Mouse (Mus musculus): ENCODE data around the gene Pdcd2l. TPM values are rescaled to one million over a fixed set of nuclear protein-coding genes. Genes with fewer than 3 reads are reported as not detected.

Gene Pdcd2l
- 30.4 and 34.6 TPM in 2 replicates for polyA plus RNA-seq (2015; fragmentation: Nextera tagmentation; extraction: Ambion mirVana)

- 2% methylated on average over 69 of the region's 70 CpGs for WGBS
- Histone ChIP-seq H3K4me2 (replicated peaks; ENCODE audit: low read depth) (peak within 1 kb of the TSS; percentile 73), H3K9me3 (ENCODE audit: control insufficient read depth, low read length) (no peaks in the 10 kb centered on the region), H3K4me3 (ENCODE audit: low read depth, low read length) (peak within 1 kb of the TSS; percentile 98), H3K27me3 (ENCODE audit: control insufficient read depth, insufficient read depth, low read length) (no peaks in the 10 kb centered on the region), H3K27ac (replicated peaks) (peak within 1 kb of the TSS; percentile 89), H3K9ac (ENCODE audit: low read length) (peak within 1 kb of the TSS; percentile 95), H3K36me3 (ENCODE audit: control insufficient read depth, insufficient read depth, low read length) (peaks cover 7% of the 10 kb centered on the region), H3K4me1 (replicated peaks; ENCODE audit: control insufficient read depth, insufficient read depth) (no peaks in the 10 kb centered on the region)
- ATAC-seq (ENCODE audit: low FRiP score, low TSS enrichment) (peak; percentile 86), DNase-seq (ENCODE audit: low spot score) (peak; percentile 89)
- TF ChIP-seq CTCF (IDR thresholded peaks at IDR 0.05; ENCODE audit: low read depth) (peak; percentile 16; the same call in 1 of the 2 replicates), EP300 (optimal IDR thresholded peaks at IDR 0.05) (no peak)
These were observed at the start of gene Pdcd2l for GRCm38 (mm10) chr7:34196132-34197128. TSS of gene Pdcd2l (minus strand) at chr7:34196661.

GRCm38 (mm10) chr7:34242176-34242575 lies 45.7 kb upstream of the Pdcd2l start:
- no peaks in the 10 kb centered on the region for H3K27me3 ChIP-seq (ENCODE audit: control insufficient read depth, insufficient read depth, low read length)
- TF ChIP-seq EP300 (optimal IDR thresholded peaks at IDR 0.05) (no peak), CTCF (IDR thresholded peaks at IDR 0.05; ENCODE audit: low read depth) (no peak)
- no peaks in the 10 kb centered on the region for H3K4me1 ChIP-seq (replicated peaks; ENCODE audit: control insufficient read depth, insufficient read depth)
- H3K4me3 ChIP-seq (ENCODE audit: low read depth, low read length), result no peak overlapping the region
- H3K27ac ChIP-seq (replicated peaks), result no peak overlapping the region
- no peak overlapping the region for H3K9ac ChIP-seq (ENCODE audit: low read length)
- DNase-seq (ENCODE audit: low spot score) (no peak), ATAC-seq (ENCODE audit: low FRiP score, low TSS enrichment) (no peak)
- WGBS, result 95% methylated on average over 11 of the region's 11 CpGs
- peaks cover 32% of the 10 kb centered on the region for H3K36me3 ChIP-seq (ENCODE audit: control insufficient read depth, insufficient read depth, low read length)
- no peak overlapping the region for H3K4me2 ChIP-seq (replicated peaks; ENCODE audit: low read depth)
- no peaks in the 10 kb centered on the region for H3K9me3 ChIP-seq (ENCODE audit: control insufficient read depth, low read length)

DNA sequence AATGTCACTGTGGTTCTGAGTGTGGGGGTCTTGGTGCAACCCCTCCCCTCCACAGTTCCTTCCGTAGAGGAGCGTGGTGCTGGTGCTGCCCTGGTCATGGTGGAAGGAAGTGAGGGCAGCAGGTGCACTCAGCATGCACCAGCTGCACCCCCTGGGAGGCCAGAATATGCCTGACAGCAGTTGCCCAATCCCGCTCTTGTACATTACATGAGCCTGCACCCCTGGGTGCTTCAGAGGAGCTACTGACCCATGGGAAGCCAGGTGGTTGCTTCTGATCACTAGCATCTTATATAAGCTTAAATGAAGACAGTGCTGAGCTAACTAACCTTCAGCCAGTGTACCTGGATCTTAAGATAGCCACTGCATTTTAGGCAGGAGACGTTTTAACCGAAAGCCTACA lies 41.6 kb upstream of the Pdcd2l start:
- H3K4me1 ChIP-seq (replicated peaks; ENCODE audit: control insufficient read depth, insufficient read depth), result no peaks in the 10 kb centered on the region
- H3K9ac ChIP-seq (ENCODE audit: low read length), result no peak overlapping the region
- ATAC-seq (ENCODE audit: low FRiP score, low TSS enrichment) (no peak), DNase-seq (ENCODE audit: low spot score) (no peak)
- no peak for TF ChIP-seq CTCF (IDR thresholded peaks at IDR 0.05; ENCODE audit: low read depth)
- no peak for TF ChIP-seq EP300 (optimal IDR thresholded peaks at IDR 0.05)
- 91% methylated on average over 5 of the region's 5 CpGs for WGBS
- H3K36me3 ChIP-seq (ENCODE audit: control insufficient read depth, insufficient read depth, low read length), result peaks cover 27% of the 10 kb centered on the region
- no peak overlapping the region for H3K4me2 ChIP-seq (replicated peaks; ENCODE audit: low read depth)
- H3K27ac ChIP-seq (replicated peaks), result no peak overlapping the region
- no peaks in the 10 kb centered on the region for H3K9me3 ChIP-seq (ENCODE audit: control insufficient read depth, low read length)
- no peaks in the 10 kb centered on the region for H3K27me3 ChIP-seq (ENCODE audit: control insufficient read depth, insufficient read depth, low read length)
- no peak overlapping the region for H3K4me3 ChIP-seq (ENCODE audit: low read depth, low read length)

DNA sequence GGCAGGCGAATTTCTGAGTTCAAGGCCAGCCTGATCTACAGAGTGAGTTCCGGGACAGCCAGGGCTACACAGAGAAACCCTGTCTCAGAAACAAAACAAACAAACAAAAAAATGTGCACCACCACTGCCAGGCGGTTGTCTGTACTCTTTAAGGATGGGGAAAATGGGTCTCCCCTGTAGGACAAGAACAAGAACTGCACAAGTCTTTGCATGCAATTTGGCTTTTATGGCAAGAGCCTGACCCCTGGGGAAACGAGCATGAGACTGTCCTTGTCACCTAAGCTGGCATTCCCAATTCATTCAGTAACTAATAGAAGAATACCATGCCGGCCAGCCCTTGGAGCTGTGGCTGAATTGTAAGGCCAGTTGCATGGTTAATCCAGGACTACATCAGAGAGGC lies 39.1 kb upstream of the Pdcd2l start:
- H3K4me2 ChIP-seq (replicated peaks; ENCODE audit: low read depth), result no peak overlapping the region
- no peak overlapping the region for H3K9ac ChIP-seq (ENCODE audit: low read length)
- H3K36me3 ChIP-seq (ENCODE audit: control insufficient read depth, insufficient read depth, low read length), result peaks cover 23% of the 10 kb centered on the region
- TF ChIP-seq CTCF (IDR thresholded peaks at IDR 0.05; ENCODE audit: low read depth) (no peak), EP300 (optimal IDR thresholded peaks at IDR 0.05) (no peak)
- no peak overlapping the region for H3K4me3 ChIP-seq (ENCODE audit: low read depth, low read length)
- no peaks in the 10 kb centered on the region for H3K27me3 ChIP-seq (ENCODE audit: control insufficient read depth, insufficient read depth, low read length)
- H3K4me1 ChIP-seq (replicated peaks; ENCODE audit: control insufficient read depth, insufficient read depth), result no peaks in the 10 kb centered on the region
- DNase-seq (ENCODE audit: low spot score) (no peak), ATAC-seq (ENCODE audit: low FRiP score, low TSS enrichment) (no peak)
- no peak overlapping the region for H3K27ac ChIP-seq (replicated peaks)
- no peaks in the 10 kb centered on the region for H3K9me3 ChIP-seq (ENCODE audit: control insufficient read depth, low read length)
- 89% methylated on average over 5 of the region's 5 CpGs for WGBS

- Histone ChIP-seq H3K4me1 (replicated peaks; ENCODE audit: control insufficient read depth, insufficient read depth) (no peaks in the 10 kb centered on the region), H3K36me3 (ENCODE audit: control insufficient read depth, insufficient read depth, low read length) (peaks cover 18% of the 10 kb centered on the region), H3K9ac (ENCODE audit: low read length) (peak overlapping the region; percentile 14), H3K4me3 (ENCODE audit: low read depth, low read length) (peak overlapping the region; percentile 43), H3K9me3 (ENCODE audit: control insufficient read depth, low read length) (no peaks in the 10 kb centered on the region), H3K4me2 (replicated peaks; ENCODE audit: low read depth) (peak overlapping the region; percentile 57), H3K27ac (replicated peaks) (peak overlapping the region; percentile 89), H3K27me3 (ENCODE audit: control insufficient read depth, insufficient read depth, low read length) (no peaks in the 10 kb centered on the region)
- no peak for TF ChIP-seq CTCF (IDR thresholded peaks at IDR 0.05; ENCODE audit: low read depth)
- no peak for ATAC-seq (ENCODE audit: low FRiP score, low TSS enrichment)
- under 1% methylated on average over 17 of the region's 17 CpGs for WGBS
- peak; percentile 33 for DNase-seq (ENCODE audit: low spot score)
These were observed 38.4 kb upstream of the Pdcd2l start for GRCm38 (mm10) chr7:34234610-34235561.
